Mouse (Mus musculus) hindbrain, embryonic 13.5 days (tissue): ENCODE results near the gene Smg6. TPM values are rescaled to one million over a fixed set of nuclear protein-coding genes. Genes with fewer than 3 reads are reported as not detected.
A peak's percentile ranks its signal among the peaks of the same experiment; 100 is the strongest.

Source experiments
- ATAC-seq: fragments of 200-750 bp; cut with Nextera tagmentation; 2 replicates; pipeline ENCODE4 v1.8.0; 2017; ENCODE audit warnings: moderate TSS enrichment; ENCODE audit not compliant: low FRiP score
- H3K27ac ChIP-seq: fragments of 300-500 bp; sonication (generic); 2 replicates; pipeline ENCODE4 v1.5.1; 2015; ENCODE audit warnings: inconsistent platforms, mild to moderate bottlenecking, moderate library complexity
- H3K27me3 ChIP-seq: fragments of 300-500 bp; sonication (generic); 2 replicates; pipeline ENCODE4 v1.6.1; 2015; ENCODE audit warnings: mild to moderate bottlenecking, inconsistent platforms
- H3K36me3 ChIP-seq: fragments of 300-500 bp; sonication (generic); 2 replicates; pipeline ENCODE4 v1.6.1; 2015; ENCODE audit warnings: mild to moderate bottlenecking, inconsistent platforms
- H3K4me1 ChIP-seq: fragments of 300-500 bp; sonication (generic); replicated peaks from 2 replicates; pipeline ENCODE4 v1.6.1; 2015; ENCODE audit warnings: inconsistent platforms
- H3K4me2 ChIP-seq: fragments of 300-500 bp; sonication (generic); 2 replicates; pipeline ENCODE4 v1.6.1; 2015; ENCODE audit warnings: inconsistent platforms, mild to moderate bottlenecking, moderate library complexity
- H3K4me3 ChIP-seq: fragments of 300-500 bp; sonication (generic); 2 replicates; pipeline ENCODE4 v1.5.1; 2015; ENCODE audit warnings: mild to moderate bottlenecking, inconsistent platforms
- H3K9ac ChIP-seq: fragments of 300-500 bp; sonication (generic); 2 replicates; pipeline ENCODE4 v1.6.1; 2015; ENCODE audit warnings: mild to moderate bottlenecking, inconsistent platforms
- H3K9me3 ChIP-seq: fragments of 300-500 bp; sonication (generic); 2 replicates; pipeline ENCODE4 v1.6.1; 2016; ENCODE audit warnings: inconsistent platforms
- WGBS: fragments of 180-500 bp; shearing (Covaris S2); methylation state at CpG from one replicate; pipeline ENCODE4 v1.1.7; 2015; 5-methylcytosine and 5-hydroxymethylcytosine counted together
- polyA plus RNA-seq: library from polyadenylated mRNA; unstranded; fragments of >200 nt; fragmentation: Nextera tagmentation; extraction: Ambion mirVana; gene quantifications from 2 replicates; pipeline ENCODE4 v1.2.1, GENCODE M21; 2015

The Smg6 gene
- polyA plus RNA-seq, 1 experiment from 2014 or later, result 17.8 TPM

GRCm38 (mm10) chr11:75012997-75013694 lies 87.5 kb downstream of the Smg6 start:
- H3K36me3 ChIP-seq, result 0 out of 2 replicates have a peak, but pooled peaks cover 7% of the 10 kb centered on the region
- WGBS, result 44% methylated on average over 12 of the region's 12 CpGs
- peak overlapping the region; percentile 25; the same call in 1 of the 2 replicates for H3K4me2 ChIP-seq
- H3K9me3 ChIP-seq, result no peaks in the 10 kb centered on the region
- peaks cover 38% of the 10 kb centered on the region for H3K4me1 ChIP-seq
- no peak overlapping the region for H3K4me3 ChIP-seq
- no peaks in the 10 kb centered on the region for H3K27me3 ChIP-seq
- H3K27ac ChIP-seq, result peak overlapping the region; percentile 73
- no peak for ATAC-seq
- 0 out of 2 replicates have a peak overlapping the region, but pooled peaks have one; percentile 39 for H3K9ac ChIP-seq

- peaks cover 38% of the 10 kb centered on the region for H3K4me1 ChIP-seq
- H3K9me3 ChIP-seq, result no peaks in the 10 kb centered on the region
- peak overlapping the region; percentile 43; the same call in 1 of the 2 replicates for H3K9ac ChIP-seq
- peak overlapping the region; percentile 64 for H3K27ac ChIP-seq
- ATAC-seq, result no peak
- 67% methylated on average over 12 of the region's 12 CpGs for WGBS
- H3K36me3 ChIP-seq, result no peaks in the 10 kb centered on the region
- H3K27me3 ChIP-seq, result no peaks in the 10 kb centered on the region
- no peak overlapping the region for H3K4me3 ChIP-seq
- no peak overlapping the region for H3K4me2 ChIP-seq
Observed at GRCm38 (mm10) chr11:75013764-75014695, 88.4 kb downstream of the Smg6 start.

GRCm38 (mm10) chr11:75014816-75015215 lies 89.2 kb downstream of the Smg6 start:
- Histone ChIP-seq H3K4me1 (peaks cover 38% of the 10 kb centered on the region), H3K27me3 (no peaks in the 10 kb centered on the region), H3K4me2 (no peak overlapping the region), H3K4me3 (no peak overlapping the region), H3K27ac (peak overlapping the region; percentile 25; the same call in 1 of the 2 replicates), H3K9ac (no peak overlapping the region), H3K36me3 (no peaks in the 10 kb centered on the region), H3K9me3 (no peaks in the 10 kb centered on the region)
- 34% methylated on average over 4 of the region's 4 CpGs for WGBS
- ATAC-seq, result no peak

- 60% methylated on average over 7 of the region's 7 CpGs for WGBS
- Histone ChIP-seq H3K4me1 (peaks cover 38% of the 10 kb centered on the region), H3K4me3 (no peak overlapping the region), H3K27ac (peak overlapping the region; percentile 35; the same call in 1 of the 2 replicates), H3K27me3 (no peaks in the 10 kb centered on the region), H3K9me3 (no peaks in the 10 kb centered on the region), H3K4me2 (no peak overlapping the region), H3K9ac (no peak overlapping the region), H3K36me3 (no peaks in the 10 kb centered on the region)
- ATAC-seq, result no peak
Observed at GRCm38 (mm10) chr11:75015453-75015871, 89.8 kb downstream of the Smg6 start.

- 87% methylated on average over 5 of the region's 5 CpGs for WGBS
- H3K27ac ChIP-seq, result no peak overlapping the region
Observed at GRCm38 (mm10) chr11:75016309-75016860, 90.8 kb downstream of the Smg6 start.

GRCm38 (mm10) chr11:75017831-75018230 lies 92.2 kb downstream of the Smg6 start:
- 90% methylated on average over 2 of the region's 2 CpGs for WGBS
- Histone ChIP-seq H3K4me1 (peaks cover 28% of the 10 kb centered on the region), H3K36me3 (no peaks in the 10 kb centered on the region), H3K27ac (no peak overlapping the region), H3K9ac (no peak overlapping the region), H3K27me3 (no peaks in the 10 kb centered on the region), H3K4me2 (no peak overlapping the region), H3K9me3 (no peaks in the 10 kb centered on the region), H3K4me3 (no peak overlapping the region)
- ATAC-seq, result no peak

More at GRCm38 (mm10) chr11:75016309-75016860, 90.8 kb downstream of the Smg6 start:
- Histone ChIP-seq H3K27me3 (no peaks in the 10 kb centered on the region), H3K4me1 (peaks cover 38% of the 10 kb centered on the region), H3K9ac (no peak overlapping the region), H3K36me3 (no peaks in the 10 kb centered on the region), H3K4me3 (no peak overlapping the region), H3K4me2 (no peak overlapping the region), H3K9me3 (no peaks in the 10 kb centered on the region)
- ATAC-seq, result no peak

- Histone ChIP-seq H3K4me2 (no peak overlapping the region), H3K9me3 (no peaks in the 10 kb centered on the region), H3K27me3 (no peaks in the 10 kb centered on the region), H3K4me1 (peaks cover 10% of the 10 kb centered on the region), H3K4me3 (no peak overlapping the region), H3K27ac (no peak overlapping the region), H3K36me3 (no peaks in the 10 kb centered on the region), H3K9ac (no peak overlapping the region)
- 91% methylated on average over 3 of the region's 3 CpGs for WGBS
- ATAC-seq, result no peak
Observed at GRCm38 (mm10) chr11:75026977-75027376, 101.4 kb downstream of the Smg6 start.

GRCm38 (mm10) chr11:75027616-75028015 lies 102.0 kb downstream of the Smg6 start:
- Histone ChIP-seq H3K27me3 (no peaks in the 10 kb centered on the region), H3K4me3 (no peak overlapping the region)
- 82% methylated on average over 2 of the region's 2 CpGs for WGBS

GRCm38 (mm10) chr11:75031251-75031650 lies 105.6 kb downstream of the Smg6 start:
- Histone ChIP-seq H3K9ac (no peak overlapping the region), H3K9me3 (no peaks in the 10 kb centered on the region), H3K4me2 (no peak overlapping the region), H3K36me3 (peaks cover 2% of the 10 kb centered on the region), H3K4me1 (peaks cover 13% of the 10 kb centered on the region), H3K27me3 (no peaks in the 10 kb centered on the region), H3K4me3 (no peak overlapping the region), H3K27ac (no peak overlapping the region)
- 53% methylated on average over 2 of the region's 2 CpGs for WGBS
- ATAC-seq, result no peak

More at GRCm38 (mm10) chr11:75027616-75028015, 102.0 kb downstream of the Smg6 start:
- Histone ChIP-seq H3K36me3 (no peaks in the 10 kb centered on the region), H3K9ac (no peak overlapping the region), H3K27ac (no peak overlapping the region), H3K9me3 (no peaks in the 10 kb centered on the region), H3K4me1 (peaks cover 10% of the 10 kb centered on the region), H3K4me2 (no peak overlapping the region)
- no peak for ATAC-seq

GRCm38 (mm10) chr11:75032946-75033345 lies 107.3 kb downstream of the Smg6 start:
- H3K27me3 ChIP-seq, result no peaks in the 10 kb centered on the region
- no peak for ATAC-seq
- H3K9ac ChIP-seq, result no peak overlapping the region
- WGBS, result 84% methylated on average over 2 of the region's 2 CpGs
- H3K4me3 ChIP-seq, result no peak overlapping the region
- no peak overlapping the region for H3K4me2 ChIP-seq
- no peak overlapping the region for H3K27ac ChIP-seq
- H3K4me1 ChIP-seq, result peaks cover 13% of the 10 kb centered on the region
- H3K36me3 ChIP-seq, result peaks cover 2% of the 10 kb centered on the region
- no peaks in the 10 kb centered on the region for H3K9me3 ChIP-seq

- Histone ChIP-seq H3K9me3 (no peaks in the 10 kb centered on the region), H3K4me1 (peaks cover 13% of the 10 kb centered on the region), H3K4me3 (no peak overlapping the region), H3K4me2 (no peak overlapping the region), H3K27ac (no peak overlapping the region), H3K36me3 (peaks cover 5% of the 10 kb centered on the region), H3K9ac (no peak overlapping the region), H3K27me3 (no peaks in the 10 kb centered on the region)
- WGBS, result 93% methylated on average over 5 of the region's 5 CpGs
- no peak for ATAC-seq
Observed at GRCm38 (mm10) chr11:75033581-75034067, 108.0 kb downstream of the Smg6 start.

GRCm38 (mm10) chr11:75034104-75034503 lies 108.5 kb downstream of the Smg6 start:
- WGBS, result 95% methylated on average over 3 of the region's 3 CpGs
- H3K4me2 ChIP-seq, result no peak overlapping the region
- no peak overlapping the region for H3K9ac ChIP-seq
- ATAC-seq, result no peak
- no peaks in the 10 kb centered on the region for H3K9me3 ChIP-seq
- H3K4me1 ChIP-seq, result peaks cover 13% of the 10 kb centered on the region
- H3K4me3 ChIP-seq, result no peak overlapping the region
- no peaks in the 10 kb centered on the region for H3K27me3 ChIP-seq
- H3K27ac ChIP-seq, result no peak overlapping the region
- H3K36me3 ChIP-seq, result peaks cover 7% of the 10 kb centered on the region
